Mouse (Mus musculus) heart, embryonic 15.5 days (tissue): ENCODE measurements at regions not wholly inside any gene's neighbourhood (a gene's known extent, or its start where the extent isn't known, plus 50 kb on each side); places are given as distances from the start of the nearest gene placed in this dataset.
"Not testable (repeated sequence)": the region's sequence is repeated elsewhere in the genome, so short reads cannot be mapped to it uniquely, and the experiment has no call there.

Experiments used
- ATAC-seq: fragments of 200-750 bp; cut with Nextera tagmentation; replicated peaks from 2 replicates; pipeline ENCODE4 v1.8.0; 2017; ENCODE audit warnings: low read depth, moderate TSS enrichment; ENCODE audit not compliant: insufficient number of reproducible peaks, insufficient read depth, low FRiP score
- H3K27ac ChIP-seq: fragments of 300-500 bp; sonication (generic); 2 replicates; pipeline ENCODE4 v1.5.1; 2015; ENCODE audit warnings: mild to moderate bottlenecking, inconsistent platforms
- H3K27me3 ChIP-seq: fragments of 300-500 bp; sonication (generic); 2 replicates; pipeline ENCODE4 v1.6.1; 2015; ENCODE audit warnings: inconsistent platforms
- H3K36me3 ChIP-seq: fragments of 300-500 bp; sonication (generic); 2 replicates; pipeline ENCODE4 v1.6.1; 2015; ENCODE audit warnings: mild to moderate bottlenecking, inconsistent platforms
- H3K4me1 ChIP-seq: fragments of 300-500 bp; sonication (generic); replicated peaks from 2 replicates; pipeline ENCODE4 v1.6.1; 2015; ENCODE audit warnings: inconsistent platforms
- H3K4me2 ChIP-seq: fragments of 300-500 bp; sonication (generic); 2 replicates; pipeline ENCODE4 v1.6.1; 2015; ENCODE audit warnings: inconsistent platforms, mild to moderate bottlenecking, moderate library complexity
- H3K4me3 ChIP-seq: fragments of 300-500 bp; sonication (generic); 2 replicates; pipeline ENCODE4 v1.5.1; 2015; ENCODE audit warnings: mild to moderate bottlenecking, inconsistent platforms
- H3K9ac ChIP-seq: fragments of 300-500 bp; sonication (generic); 2 replicates; pipeline ENCODE4 v1.6.1; 2015; ENCODE audit warnings: mild to moderate bottlenecking, inconsistent platforms
- H3K9me3 ChIP-seq: fragments of 300-500 bp; sonication (generic); replicated peaks from 2 replicates; pipeline ENCODE4 v1.6.1; 2016; ENCODE audit warnings: inconsistent platforms
- WGBS: fragments of 180-500 bp; shearing (Covaris S2); methylation state at CpG from one replicate; pipeline ENCODE4 v1.1.7; 2015; ENCODE audit warnings: mixed read lengths; 5-methylcytosine and 5-hydroxymethylcytosine counted together

DNA sequence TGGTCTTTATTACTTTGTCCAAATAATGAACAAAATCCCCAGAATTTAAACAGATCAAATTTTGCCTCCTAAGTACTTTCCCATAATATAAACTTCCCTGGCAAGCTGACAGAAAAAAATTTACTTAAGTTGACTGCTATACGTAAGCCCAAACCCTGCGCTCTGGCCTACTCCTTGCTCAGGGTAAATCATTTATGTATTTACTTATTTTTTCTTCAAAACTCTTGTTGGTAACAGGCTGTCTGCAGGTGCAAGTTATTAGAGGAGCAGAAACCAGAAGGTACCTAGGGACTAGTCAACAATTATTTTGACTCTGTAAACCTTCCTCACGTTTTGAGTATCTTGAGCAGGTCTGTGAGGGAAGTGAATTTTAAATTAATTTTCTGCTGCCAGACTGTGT lies 2615.7 kb downstream of the Poteg start:
- Histone ChIP-seq H3K27me3 (no peaks in the 10 kb centered on the region), H3K4me1 (no peaks in the 10 kb centered on the region), H3K9me3 (no peaks in the 10 kb centered on the region), H3K4me2 (no peak overlapping the region), H3K36me3 (no peaks in the 10 kb centered on the region), H3K9ac (no peak overlapping the region), H3K4me3 (no peak overlapping the region), H3K27ac (no peak overlapping the region)
- no peak for ATAC-seq
- WGBS, result 82% methylated on average over 3 of the region's 3 CpGs

- Histone ChIP-seq H3K4me1 (no peaks in the 10 kb centered on the region), H3K27me3 (no peaks in the 10 kb centered on the region), H3K27ac (no peak overlapping the region), H3K4me2 (no peak overlapping the region), H3K9ac (no peak overlapping the region), H3K9me3 (no peaks in the 10 kb centered on the region), H3K36me3 (no peaks in the 10 kb centered on the region), H3K4me3 (no peak overlapping the region)
- ATAC-seq, result no peak
Measured at GRCm38 (mm10) chr8:30077726-30078125, 2630.3 kb downstream of the Poteg start.

DNA sequence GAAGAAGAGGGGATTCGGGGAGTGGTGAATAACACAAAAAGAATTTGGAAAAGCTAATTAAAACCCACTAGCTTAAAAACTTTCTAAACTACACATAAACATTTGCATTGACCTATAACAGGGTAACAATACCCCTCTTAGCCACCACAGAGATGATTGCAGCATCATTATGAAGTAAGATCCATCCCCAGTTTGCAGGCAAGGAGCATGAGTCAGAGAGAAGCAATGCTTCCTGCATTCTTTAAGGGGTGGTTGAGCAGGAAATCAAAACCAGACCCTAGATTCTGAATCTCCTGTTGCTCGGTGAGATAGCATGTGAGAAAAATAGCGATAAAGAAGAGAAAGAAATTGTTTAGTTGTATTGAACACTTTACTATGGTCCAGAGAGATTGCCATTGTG lies 2680.3 kb downstream of the Poteg start:
- no peaks in the 10 kb centered on the region for H3K36me3 ChIP-seq
- WGBS, result 59% methylated on average over 3 of the region's 3 CpGs
- no peaks in the 10 kb centered on the region for H3K9me3 ChIP-seq
- ATAC-seq, result no peak
- H3K4me3 ChIP-seq, result no peak overlapping the region
- H3K4me1 ChIP-seq, result no peaks in the 10 kb centered on the region
- H3K4me2 ChIP-seq, result no peak overlapping the region
- H3K27ac ChIP-seq, result no peak overlapping the region
- H3K9ac ChIP-seq, result no peak overlapping the region
- no peaks in the 10 kb centered on the region for H3K27me3 ChIP-seq

DNA sequence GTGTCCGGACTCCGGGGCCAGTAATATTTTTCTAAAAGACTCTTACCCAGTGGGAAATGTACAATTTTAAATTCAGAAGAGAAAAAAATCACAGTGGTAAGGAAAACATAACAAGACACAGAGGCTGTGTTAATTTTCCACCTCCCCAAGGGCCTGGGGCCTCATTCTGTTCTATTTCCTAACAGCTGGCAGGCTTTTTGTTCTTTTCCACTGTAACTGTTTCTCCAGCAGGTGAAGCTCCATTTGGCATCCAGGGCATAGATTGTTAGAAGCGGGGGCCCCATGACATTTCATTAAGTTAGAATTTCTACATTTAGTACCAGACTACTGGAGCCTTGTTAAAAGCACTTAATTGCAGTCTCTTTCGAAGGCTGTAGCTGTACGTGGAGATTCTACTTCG lies 2687.5 kb downstream of the Poteg start:
- WGBS, result 78% methylated on average over 6 of the region's 6 CpGs
- no peak overlapping the region for H3K9ac ChIP-seq
- H3K4me1 ChIP-seq, result no peaks in the 10 kb centered on the region
- no peaks in the 10 kb centered on the region for H3K27me3 ChIP-seq
- H3K4me2 ChIP-seq, result no peak overlapping the region
- no peak for ATAC-seq
- no peak overlapping the region for H3K4me3 ChIP-seq
- H3K36me3 ChIP-seq, result no peaks in the 10 kb centered on the region
- H3K27ac ChIP-seq, result no peak overlapping the region
- no peaks in the 10 kb centered on the region for H3K9me3 ChIP-seq

- no peak for ATAC-seq
- H3K4me2 ChIP-seq, result no peak overlapping the region
- H3K9me3 ChIP-seq, result no peaks in the 10 kb centered on the region
- WGBS, result 54% methylated on average over 2 of the region's 2 CpGs
- H3K4me1 ChIP-seq, result no peaks in the 10 kb centered on the region
- H3K9ac ChIP-seq, result no peak overlapping the region
- H3K27ac ChIP-seq, result no peak overlapping the region
- no peak overlapping the region for H3K4me3 ChIP-seq
- H3K27me3 ChIP-seq, result no peaks in the 10 kb centered on the region
- H3K36me3 ChIP-seq, result no peaks in the 10 kb centered on the region
Measured at GRCm38 (mm10) chr8:30151181-30151844, 2703.8 kb downstream of the Poteg start.

DNA sequence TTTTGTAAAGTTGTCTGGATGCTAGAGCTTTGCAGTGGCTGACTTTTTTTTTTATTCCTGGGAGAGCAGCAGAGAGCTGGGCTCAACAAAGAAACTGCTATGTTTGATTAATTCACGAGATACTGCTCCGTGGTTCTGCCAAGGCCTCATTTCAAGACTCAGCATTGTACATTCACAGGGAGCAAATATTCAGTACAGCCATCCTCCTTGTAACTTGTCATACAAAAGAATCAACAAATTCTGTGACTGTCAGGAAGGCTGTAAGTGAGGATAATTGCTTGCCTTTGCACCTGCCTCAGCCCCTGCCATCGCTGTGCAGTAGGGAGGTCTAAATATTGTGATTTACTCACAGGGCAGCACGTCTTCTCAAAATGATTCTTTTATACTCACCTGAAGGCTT lies 2705.5 kb downstream of the Poteg start:
- no peak for ATAC-seq
- no peaks in the 10 kb centered on the region for H3K36me3 ChIP-seq
- 67% methylated on average over 4 of the region's 4 CpGs for WGBS
- H3K9me3 ChIP-seq, result no peaks in the 10 kb centered on the region
- H3K4me1 ChIP-seq, result no peaks in the 10 kb centered on the region
- H3K27ac ChIP-seq, result no peak overlapping the region
- no peak overlapping the region for H3K4me3 ChIP-seq
- no peaks in the 10 kb centered on the region for H3K27me3 ChIP-seq
- H3K9ac ChIP-seq, result no peak overlapping the region
- H3K4me2 ChIP-seq, result no peak overlapping the region

- no peak for ATAC-seq
- Histone ChIP-seq H3K4me1 (no peaks in the 10 kb centered on the region), H3K27me3 (no peaks in the 10 kb centered on the region), H3K36me3 (no peaks in the 10 kb centered on the region), H3K9ac (no peak overlapping the region), H3K9me3 (no peaks in the 10 kb centered on the region), H3K4me2 (no peak overlapping the region), H3K27ac (no peak overlapping the region), H3K4me3 (no peak overlapping the region)
- 61% methylated on average over 1 of the region's 1 CpGs for WGBS
Measured at GRCm38 (mm10) chr8:30171881-30172280, 2724.4 kb downstream of the Poteg start.

- not testable (repeated sequence) for H3K4me3 ChIP-seq, H3K27ac ChIP-seq, ATAC-seq, H3K36me3 ChIP-seq, H3K27me3 ChIP-seq, H3K9me3 ChIP-seq, H3K9ac ChIP-seq, H3K4me1 ChIP-seq, H3K4me2 ChIP-seq
Measured at GRCm38 (mm10) chr8:30202746-30203145, 2755.3 kb downstream of the Poteg start.

- WGBS, result 78% methylated on average over 5 of the region's 5 CpGs
- Histone ChIP-seq H3K27ac (no peak overlapping the region), H3K9ac (no peak overlapping the region), H3K4me3 (no peak overlapping the region), H3K36me3 (no peaks in the 10 kb centered on the region), H3K4me1 (no peaks in the 10 kb centered on the region), H3K9me3 (no peaks in the 10 kb centered on the region), H3K27me3 (no peaks in the 10 kb centered on the region), H3K4me2 (no peak overlapping the region)
- no peak for ATAC-seq
Measured at GRCm38 (mm10) chr8:30227354-30227753, 2779.9 kb downstream of the Poteg start.

DNA sequence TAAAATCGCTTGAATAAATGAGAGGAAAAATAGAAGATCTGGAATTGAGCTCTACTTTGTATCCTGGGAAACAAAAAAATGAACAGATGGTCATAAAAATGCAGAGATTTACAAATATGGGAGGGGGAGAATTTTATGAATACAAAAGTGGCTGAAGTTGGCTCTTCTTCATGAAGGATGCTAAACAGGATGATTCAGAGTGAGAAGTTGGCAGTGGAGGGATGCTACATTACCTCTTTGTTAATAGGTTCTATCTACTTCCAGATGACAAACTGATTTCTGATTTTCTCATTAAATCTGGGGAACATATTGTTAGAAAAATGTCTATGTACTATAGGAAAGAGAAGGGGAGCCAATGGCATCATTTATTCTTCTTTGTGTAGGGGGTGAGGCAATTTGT lies 2785.8 kb downstream of the Poteg start:
- Histone ChIP-seq H3K27me3 (no peaks in the 10 kb centered on the region), H3K9ac (no peak overlapping the region), H3K9me3 (no peaks in the 10 kb centered on the region), H3K4me2 (no peak overlapping the region), H3K27ac (no peak overlapping the region), H3K36me3 (no peaks in the 10 kb centered on the region), H3K4me1 (no peaks in the 10 kb centered on the region), H3K4me3 (no peak overlapping the region)
- WGBS, result 60% methylated on average over 1 of the region's 1 CpGs
- ATAC-seq, result no peak

DNA sequence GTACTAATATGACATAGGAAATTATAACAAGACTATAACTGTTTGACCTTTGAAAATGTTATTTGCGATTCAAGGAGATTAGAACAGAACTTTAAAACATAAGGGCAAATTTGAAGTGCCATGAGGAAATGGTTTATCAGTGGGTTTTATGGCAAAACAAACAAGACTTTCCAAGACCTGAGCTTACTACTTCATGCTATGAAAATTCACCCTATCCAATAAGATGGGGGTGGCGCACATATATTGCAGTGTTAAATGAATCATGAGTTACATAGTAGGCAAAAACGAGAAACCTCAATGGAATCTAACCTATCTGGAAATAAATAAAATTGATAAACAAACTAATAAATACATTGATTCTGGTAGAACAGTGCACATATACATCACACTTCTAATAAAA lies 2804.3 kb downstream of the Poteg start:
- H3K9ac ChIP-seq, result no peak overlapping the region
- WGBS, result 75% methylated on average over 3 of the region's 3 CpGs
- no peaks in the 10 kb centered on the region for H3K27me3 ChIP-seq
- no peaks in the 10 kb centered on the region for H3K4me1 ChIP-seq
- H3K36me3 ChIP-seq, result no peaks in the 10 kb centered on the region
- H3K4me2 ChIP-seq, result no peak overlapping the region
- no peak for ATAC-seq
- no peak overlapping the region for H3K27ac ChIP-seq
- no peak overlapping the region for H3K4me3 ChIP-seq
- H3K9me3 ChIP-seq, result no peaks in the 10 kb centered on the region

DNA sequence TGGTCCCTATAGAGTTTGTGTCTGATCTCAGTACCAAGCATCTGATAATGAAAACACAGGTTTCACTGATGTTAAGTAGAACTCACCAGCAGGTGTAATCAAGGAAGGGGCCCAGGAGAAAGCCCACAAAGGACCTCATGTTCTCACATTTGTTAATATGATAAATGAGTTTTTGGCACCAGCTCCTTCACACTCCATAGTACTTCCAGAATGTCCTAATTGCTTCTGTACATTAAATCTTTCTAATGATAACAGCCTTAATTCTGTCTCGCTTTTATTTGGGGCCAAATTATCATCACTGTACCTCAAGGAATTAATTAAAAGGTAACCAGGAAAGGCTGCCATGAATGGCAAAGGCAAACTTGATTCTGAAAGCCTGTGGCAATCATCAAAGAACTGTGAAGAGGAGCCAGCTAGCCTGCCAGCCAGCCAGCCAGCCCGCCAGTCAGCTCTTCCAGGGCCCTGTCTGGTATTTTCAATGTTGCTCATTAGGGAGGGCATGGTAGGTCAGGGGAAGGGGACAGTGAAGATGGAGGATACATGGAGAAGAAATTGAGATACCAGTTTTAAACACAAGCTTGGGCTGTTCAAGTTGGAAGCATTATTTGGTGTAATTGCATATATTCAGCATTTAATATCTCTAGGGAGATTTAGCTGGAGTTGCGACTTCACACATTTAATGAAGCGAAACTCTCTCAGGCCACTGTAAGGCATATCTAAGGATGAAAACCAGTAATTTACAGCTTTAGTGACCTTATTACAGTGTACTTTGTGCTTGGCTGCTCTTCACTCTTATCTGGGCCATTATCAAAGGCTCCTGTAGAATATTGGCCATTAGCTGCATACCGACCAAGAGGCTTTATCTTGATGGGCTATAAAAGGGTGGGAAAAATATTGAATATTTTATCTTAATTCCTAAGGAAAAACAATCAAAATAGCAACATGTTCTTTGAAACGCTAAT lies 2822.8 kb downstream of the Poteg start:
- Histone ChIP-seq H3K9ac (no peak overlapping the region), H3K4me1 (no peaks in the 10 kb centered on the region), H3K27me3 (no peaks in the 10 kb centered on the region), H3K27ac (no peak overlapping the region), H3K4me3 (no peak overlapping the region), H3K4me2 (no peak overlapping the region), H3K9me3 (no peaks in the 10 kb centered on the region), H3K36me3 (no peaks in the 10 kb centered on the region)
- ATAC-seq, result no peak
- 78% methylated on average over 6 of the region's 6 CpGs for WGBS
